Mouse (Mus musculus): ENCODE results near the gene Defb47. TPM values are rescaled to one million over a fixed set of nuclear protein-coding genes. Genes with fewer than 3 reads are reported as not detected.

Defb47 gene
- polyA plus RNA-seq, 1 experiment from 2014 or later: not detected

DNA sequence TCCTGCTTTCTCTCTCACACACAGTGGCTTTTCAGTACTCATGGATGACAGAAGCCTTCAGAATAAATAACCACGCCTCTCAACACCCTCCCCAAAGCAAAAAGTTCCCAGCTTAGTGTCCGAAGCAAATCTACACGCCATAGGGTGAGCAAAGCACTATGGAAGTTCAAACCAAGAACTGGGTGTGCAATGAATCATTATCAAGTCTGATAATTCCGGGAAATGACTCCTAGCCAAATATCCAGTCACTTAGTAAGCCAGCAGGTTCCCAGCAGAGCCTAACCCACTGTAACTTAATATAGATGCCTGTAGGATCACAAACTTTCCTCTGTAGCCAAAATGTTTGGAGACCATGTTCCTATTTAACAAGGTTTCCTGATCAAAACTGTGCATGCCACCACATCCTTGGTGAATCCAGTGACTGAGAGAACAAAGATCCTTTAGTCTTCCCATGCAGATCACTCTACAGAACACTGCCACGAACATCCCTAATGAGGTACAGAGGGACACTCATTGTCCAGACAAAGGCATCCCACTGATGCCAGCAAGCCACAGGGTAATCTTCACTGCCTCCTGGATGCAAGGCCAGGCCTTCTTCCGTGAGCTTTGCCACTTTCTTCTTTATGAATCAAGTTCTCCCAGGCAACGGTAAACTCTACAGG, 5.9 kb upstream of the Defb47 start:
- Histone ChIP-seq H3K36me3 (ENCODE audit: control insufficient read depth, insufficient read depth, low read length) (no peaks in the 10 kb centered on the region), H3K27ac (ENCODE audit: low read depth, low read length) (no peak overlapping the region), H3K9me3 (ENCODE audit: control insufficient read depth, low read length) (no peaks in the 10 kb centered on the region), H3K4me3 (ENCODE audit: low read length) (no peak overlapping the region), H3K4me1 (ENCODE audit: control insufficient read depth, insufficient read depth, low read depth, low read length) (no peaks in the 10 kb centered on the region), H3K27me3 (replicated peaks; ENCODE audit: control insufficient read depth, insufficient read depth, low read length) (no peaks in the 10 kb centered on the region), H3K9ac (ENCODE audit: low read depth, low read length) (no peak overlapping the region), H3K4me2 (ENCODE audit: low read length) (no peak overlapping the region)
- 63% methylated on average over 7 of the region's 7 CpGs for WGBS
- no peak for ATAC-seq

DNA sequence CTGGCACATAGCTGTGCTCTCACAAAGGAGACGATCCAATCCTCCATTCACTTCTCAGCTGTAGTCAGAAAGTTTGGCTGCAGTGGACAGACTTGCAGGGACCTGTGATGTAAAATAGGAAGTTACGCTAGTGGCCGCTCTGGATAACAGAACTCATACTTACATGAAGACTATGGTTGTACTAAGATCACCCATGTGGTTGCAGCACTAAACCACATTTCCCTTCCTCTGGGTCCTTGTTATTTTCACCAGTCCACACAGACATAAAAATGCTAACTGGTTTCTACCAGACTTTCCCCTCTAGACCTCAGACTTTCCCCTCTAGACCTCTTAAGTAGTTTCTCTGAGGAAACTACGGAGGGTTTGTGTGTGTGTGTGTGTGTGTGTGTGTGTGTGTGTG, 1.1 kb downstream of the Defb47 start:
- 93% methylated on average over 4 of the region's 4 CpGs for WGBS
- no peaks in the 10 kb centered on the region for H3K4me1 ChIP-seq (ENCODE audit: control insufficient read depth, insufficient read depth, low read depth, low read length)
- no peak overlapping the region for H3K4me3 ChIP-seq (ENCODE audit: low read length)
- H3K9me3 ChIP-seq (ENCODE audit: control insufficient read depth, low read length): no peaks in the 10 kb centered on the region
- no peak overlapping the region for H3K4me2 ChIP-seq (ENCODE audit: low read length)
- ATAC-seq: no peak
- H3K36me3 ChIP-seq (ENCODE audit: control insufficient read depth, insufficient read depth, low read length): no peaks in the 10 kb centered on the region
- no peak overlapping the region for H3K9ac ChIP-seq (ENCODE audit: low read depth, low read length)
- H3K27ac ChIP-seq (ENCODE audit: low read depth, low read length): no peak overlapping the region
- H3K27me3 ChIP-seq (replicated peaks; ENCODE audit: control insufficient read depth, insufficient read depth, low read length): no peaks in the 10 kb centered on the region

DNA sequence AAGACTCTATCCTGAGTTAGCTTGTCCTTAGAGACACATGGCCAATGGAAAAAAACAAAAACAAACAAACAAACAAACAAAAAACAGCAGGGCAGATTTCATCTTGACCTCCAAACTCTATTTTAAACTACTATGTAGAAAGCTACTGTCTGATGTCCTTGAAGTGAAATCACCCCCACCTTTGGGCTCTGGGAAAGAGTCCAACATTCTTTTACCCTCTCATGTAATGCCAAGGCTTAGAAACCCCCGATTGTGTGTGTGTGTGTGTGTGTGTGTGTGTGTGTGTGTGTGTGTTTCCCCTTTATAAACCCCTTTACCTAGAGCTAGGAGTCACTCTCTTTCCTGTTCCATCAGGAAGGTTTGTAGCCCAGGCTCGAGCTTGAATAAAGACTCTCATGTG, 4.7 kb downstream of the Defb47 start:
- no peak overlapping the region for H3K27ac ChIP-seq (ENCODE audit: low read depth, low read length)
- no peaks in the 10 kb centered on the region for H3K36me3 ChIP-seq (ENCODE audit: control insufficient read depth, insufficient read depth, low read length)
- WGBS: 51% methylated on average over 2 of the region's 2 CpGs
- no peaks in the 10 kb centered on the region for H3K27me3 ChIP-seq (replicated peaks; ENCODE audit: control insufficient read depth, insufficient read depth, low read length)
- H3K4me2 ChIP-seq (ENCODE audit: low read length): no peak overlapping the region
- no peaks in the 10 kb centered on the region for H3K9me3 ChIP-seq (ENCODE audit: control insufficient read depth, low read length)
- H3K9ac ChIP-seq (ENCODE audit: low read depth, low read length): no peak overlapping the region
- no peak overlapping the region for H3K4me3 ChIP-seq (ENCODE audit: low read length)
- no peak for ATAC-seq
- no peaks in the 10 kb centered on the region for H3K4me1 ChIP-seq (ENCODE audit: control insufficient read depth, insufficient read depth, low read depth, low read length)

DNA sequence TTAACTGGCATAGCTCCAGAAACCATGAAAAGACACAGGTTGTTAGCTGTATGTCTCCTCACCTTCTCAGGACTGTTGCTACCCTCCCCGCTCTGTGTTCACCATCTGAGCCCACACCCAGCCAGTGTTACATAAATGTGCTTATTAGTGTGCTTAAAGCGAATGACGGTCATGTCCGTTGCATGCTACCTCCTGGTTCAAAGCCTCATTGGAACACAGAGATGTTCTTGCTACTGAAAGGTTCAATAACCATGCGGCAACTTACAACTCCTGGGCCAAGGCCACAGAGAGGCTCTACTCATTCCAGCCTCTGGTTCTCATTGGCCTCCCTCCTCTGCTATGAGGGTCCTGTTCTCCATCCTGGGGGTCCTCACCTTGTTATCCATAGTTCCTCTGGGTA, 13.6 kb downstream of the Defb47 start, which contains the start of gene Defb43:
TSS of gene Defb43 (plus strand) at position 301 of the 400 bp plus-strand sequence.
- Histone ChIP-seq H3K27me3 (replicated peaks; ENCODE audit: control insufficient read depth, insufficient read depth, low read length) (no peaks in the 10 kb centered on the region), H3K27ac (ENCODE audit: low read depth, low read length) (no peak within 1 kb of the TSS), H3K4me1 (ENCODE audit: control insufficient read depth, insufficient read depth, low read depth, low read length) (no peaks in the 10 kb centered on the region), H3K36me3 (ENCODE audit: control insufficient read depth, insufficient read depth, low read length) (no peaks in the 10 kb centered on the region), H3K4me2 (ENCODE audit: low read length) (no peak within 1 kb of the TSS), H3K9ac (ENCODE audit: low read depth, low read length) (no peak within 1 kb of the TSS), H3K4me3 (ENCODE audit: low read length) (no peak within 1 kb of the TSS), H3K9me3 (ENCODE audit: control insufficient read depth, low read length) (no peaks in the 10 kb centered on the region)
- ATAC-seq: no peak
- WGBS: 94% methylated on average over 5 of the region's 5 CpGs

DNA sequence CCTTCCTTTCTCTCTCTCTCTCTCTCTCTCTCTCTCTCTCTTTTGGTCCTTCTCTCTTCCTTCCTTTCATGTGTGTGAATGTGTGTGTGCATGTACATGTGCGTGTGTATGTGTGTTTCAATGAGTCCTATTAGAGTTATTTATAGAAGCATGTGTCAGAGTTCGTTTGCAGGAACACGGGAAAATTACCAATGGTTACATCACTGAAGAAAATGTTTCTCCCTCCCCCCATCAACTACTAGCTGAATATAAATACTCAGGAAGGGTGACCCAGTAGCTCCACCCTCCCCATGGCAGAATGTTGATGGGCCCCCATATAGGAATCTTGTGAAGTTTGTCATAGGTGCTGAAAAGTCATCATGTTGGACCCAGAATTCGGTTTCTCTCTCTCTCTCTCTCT, 15.2 kb downstream of the Defb47 start:
- Histone ChIP-seq H3K4me2 (ENCODE audit: low read length) (no peak overlapping the region), H3K9ac (ENCODE audit: low read depth, low read length) (no peak overlapping the region), H3K4me1 (ENCODE audit: control insufficient read depth, insufficient read depth, low read depth, low read length) (no peaks in the 10 kb centered on the region), H3K27ac (ENCODE audit: low read depth, low read length) (no peak overlapping the region), H3K27me3 (replicated peaks; ENCODE audit: control insufficient read depth, insufficient read depth, low read length) (no peaks in the 10 kb centered on the region), H3K9me3 (ENCODE audit: control insufficient read depth, low read length) (no peaks in the 10 kb centered on the region), H3K36me3 (ENCODE audit: control insufficient read depth, insufficient read depth, low read length) (no peaks in the 10 kb centered on the region), H3K4me3 (ENCODE audit: low read length) (no peak overlapping the region)
- 79% methylated on average over 4 of the region's 4 CpGs for WGBS
- ATAC-seq: no peak

DNA sequence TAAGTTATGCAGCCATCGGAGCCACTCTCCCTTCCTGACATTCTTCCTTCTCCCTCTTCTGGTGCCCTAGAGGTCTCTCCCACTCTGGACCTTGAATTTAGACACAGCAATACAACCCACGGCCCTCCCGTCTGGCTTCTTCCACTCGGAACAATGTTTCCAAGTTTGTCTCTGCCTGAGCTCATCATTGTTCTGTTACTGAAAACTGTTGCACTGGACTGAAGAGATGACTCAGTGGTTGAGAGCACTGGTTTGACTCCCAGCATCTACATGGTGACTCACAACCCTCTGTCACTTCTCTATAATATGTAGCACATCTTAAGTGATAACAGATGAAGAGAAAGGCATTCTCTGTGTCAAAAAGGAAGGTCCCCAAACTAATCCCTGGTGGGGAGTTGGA, 16.8 kb downstream of the Defb47 start:
- Histone ChIP-seq H3K27me3 (replicated peaks; ENCODE audit: control insufficient read depth, insufficient read depth, low read length) (no peaks in the 10 kb centered on the region), H3K4me3 (ENCODE audit: low read length) (no peak overlapping the region), H3K36me3 (ENCODE audit: control insufficient read depth, insufficient read depth, low read length) (no peaks in the 10 kb centered on the region), H3K27ac (ENCODE audit: low read depth, low read length) (no peak overlapping the region), H3K4me2 (ENCODE audit: low read length) (no peak overlapping the region), H3K9me3 (ENCODE audit: control insufficient read depth, low read length) (no peaks in the 10 kb centered on the region), H3K9ac (ENCODE audit: low read depth, low read length) (no peak overlapping the region), H3K4me1 (ENCODE audit: control insufficient read depth, insufficient read depth, low read depth, low read length) (no peaks in the 10 kb centered on the region)
- WGBS: 90% methylated on average over 4 of the region's 4 CpGs
- no peak for ATAC-seq

DNA sequence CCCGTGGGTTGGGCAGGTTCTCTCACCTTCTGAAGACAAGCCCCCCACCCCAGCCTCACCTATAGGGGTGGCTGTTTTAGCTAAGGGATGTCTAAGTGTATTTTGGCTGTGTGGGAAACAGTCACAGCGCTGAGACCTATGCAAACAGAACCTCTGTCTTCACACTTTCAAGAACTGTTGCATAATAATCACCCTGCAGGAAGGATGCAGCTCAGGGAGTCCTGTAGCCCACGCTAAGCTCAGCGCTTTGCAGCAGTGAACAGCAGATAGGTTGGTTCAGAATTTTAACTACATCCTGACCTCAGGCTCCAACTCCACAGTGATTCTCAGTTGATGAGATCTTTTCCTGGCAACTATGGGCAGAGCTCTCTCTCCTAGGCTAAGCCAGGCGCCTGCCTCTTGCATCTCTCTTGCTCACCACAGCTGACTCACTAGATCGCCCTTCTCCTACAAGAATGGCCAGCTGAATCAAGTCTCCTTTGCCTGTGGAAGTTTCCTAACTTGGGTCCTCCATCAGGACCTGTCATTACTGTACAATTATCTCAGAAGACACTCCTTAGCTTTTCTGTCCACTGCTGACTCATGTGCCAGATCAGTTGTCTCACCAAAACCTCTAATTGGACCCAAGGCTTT, 22.8 kb downstream of the Defb47 start:
- ATAC-seq: no peak
- Histone ChIP-seq H3K4me3 (ENCODE audit: low read length) (no peak overlapping the region), H3K4me1 (ENCODE audit: control insufficient read depth, insufficient read depth, low read depth, low read length) (no peaks in the 10 kb centered on the region), H3K27ac (ENCODE audit: low read depth, low read length) (no peak overlapping the region), H3K9ac (ENCODE audit: low read depth, low read length) (no peak overlapping the region), H3K36me3 (ENCODE audit: control insufficient read depth, insufficient read depth, low read length) (no peaks in the 10 kb centered on the region), H3K27me3 (replicated peaks; ENCODE audit: control insufficient read depth, insufficient read depth, low read length) (no peaks in the 10 kb centered on the region), H3K9me3 (ENCODE audit: control insufficient read depth, low read length) (no peaks in the 10 kb centered on the region), H3K4me2 (ENCODE audit: low read length) (no peak overlapping the region)
- WGBS: 60% methylated on average over 6 of the region's 6 CpGs

DNA sequence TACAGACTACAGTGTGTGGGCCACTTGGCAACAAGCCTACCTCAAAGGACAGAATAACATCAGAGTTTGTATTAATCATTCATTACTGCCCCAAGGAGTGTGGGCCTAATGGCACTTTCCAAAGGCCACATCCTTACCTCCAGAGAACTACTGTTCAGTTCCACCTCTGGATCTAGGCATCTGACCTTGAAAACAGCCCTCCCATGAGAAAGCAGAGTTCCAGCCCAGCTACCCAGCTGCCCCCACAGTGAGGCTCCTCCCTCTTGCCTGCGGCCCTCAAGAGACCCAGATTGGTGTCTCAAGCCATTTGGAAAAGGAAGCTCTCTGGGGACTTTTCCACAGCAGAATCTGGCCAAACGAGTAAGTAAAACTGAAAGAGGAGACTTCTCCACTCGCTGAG, 48.8 kb downstream of the Defb47 start, which contains the start of gene Defb42:
TSS of gene Defb42 (plus strand) at position 301 of the 400 bp plus-strand sequence.
- no peaks in the 10 kb centered on the region for H3K27me3 ChIP-seq (replicated peaks; ENCODE audit: control insufficient read depth, insufficient read depth, low read length)
- no peaks in the 10 kb centered on the region for H3K9me3 ChIP-seq (ENCODE audit: control insufficient read depth, low read length)
- no peak within 1 kb of the TSS for H3K4me3 ChIP-seq (ENCODE audit: low read length)
- H3K27ac ChIP-seq (ENCODE audit: low read depth, low read length): no peak within 1 kb of the TSS
- H3K4me1 ChIP-seq (ENCODE audit: control insufficient read depth, insufficient read depth, low read depth, low read length): no peaks in the 10 kb centered on the region
- H3K9ac ChIP-seq (ENCODE audit: low read depth, low read length): no peak within 1 kb of the TSS
- no peak for ATAC-seq
- no peaks in the 10 kb centered on the region for H3K36me3 ChIP-seq (ENCODE audit: control insufficient read depth, insufficient read depth, low read length)
- H3K4me2 ChIP-seq (ENCODE audit: low read length): no peak within 1 kb of the TSS
- WGBS: 83% methylated on average over 3 of the region's 3 CpGs

DNA sequence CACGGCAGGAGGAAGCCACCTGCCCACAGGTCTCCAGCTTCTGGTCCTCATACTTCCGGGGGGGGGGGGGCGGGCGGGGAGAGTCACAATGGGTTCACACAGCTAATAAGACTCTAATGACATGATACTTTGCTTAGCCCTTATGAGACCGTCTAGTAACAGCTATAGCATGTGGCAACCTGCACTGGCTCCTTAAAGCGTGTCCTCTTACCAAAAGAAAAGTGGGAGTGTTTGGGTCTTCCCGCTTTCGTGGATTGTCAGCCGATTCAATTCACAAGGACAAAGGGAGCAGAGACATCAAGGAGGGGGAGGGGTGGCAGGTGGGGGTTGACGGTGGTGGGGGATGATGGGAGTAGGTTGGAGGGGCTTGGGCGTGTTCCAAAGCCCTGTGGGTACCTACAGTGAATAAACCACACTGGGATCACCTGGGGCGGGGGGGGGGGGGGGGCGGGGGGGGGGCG, 52.1 kb downstream of the Defb47 start, which contains the start of gene Defb30:
TSS of gene Defb30 (minus strand) at position 51 of the 461 bp plus-strand sequence.
- no peak for ATAC-seq
- Histone ChIP-seq H3K4me3 (ENCODE audit: low read length) (no peak within 1 kb of the TSS), H3K36me3 (ENCODE audit: control insufficient read depth, insufficient read depth, low read length) (no peaks in the 10 kb centered on the region), H3K4me1 (ENCODE audit: control insufficient read depth, insufficient read depth, low read depth, low read length) (no peaks in the 10 kb centered on the region), H3K9ac (ENCODE audit: low read depth, low read length) (no peak within 1 kb of the TSS), H3K4me2 (ENCODE audit: low read length) (no peak within 1 kb of the TSS), H3K27ac (ENCODE audit: low read depth, low read length) (no peak within 1 kb of the TSS), H3K9me3 (ENCODE audit: control insufficient read depth, low read length) (no peaks in the 10 kb centered on the region), H3K27me3 (replicated peaks; ENCODE audit: control insufficient read depth, insufficient read depth, low read length) (no peaks in the 10 kb centered on the region)
- 60% methylated on average over 12 of the region's 14 CpGs for WGBS
